Mouse (Mus musculus) heart, embryonic 13.5 days (tissue): ENCODE measurements around the gene Zfp872. TPM values are rescaled to one million over a fixed set of nuclear protein-coding genes. Genes with fewer than 3 reads are reported as not detected.
"Not testable (repeated sequence)": the region's sequence is repeated elsewhere in the genome, so short reads cannot be mapped to it uniquely, and the experiment has no call there.

Experiments
- ATAC-seq: fragments of 200-750 bp; cut with Nextera tagmentation; 2 replicates; pipeline ENCODE4 v1.8.0; 2017; ENCODE audit warnings: moderate TSS enrichment; ENCODE audit not compliant: insufficient number of reproducible peaks, low FRiP score, low TSS enrichment; ENCODE audit errors: extremely low read depth
- H3K27ac ChIP-seq: fragments of 300-500 bp; sonication (generic); replicated peaks from 2 replicates; pipeline ENCODE4 v1.5.1; 2015; ENCODE audit warnings: moderate library complexity, mild to moderate bottlenecking, inconsistent platforms
- H3K27me3 ChIP-seq: fragments of 300-500 bp; sonication (generic); replicated peaks from 2 replicates; pipeline ENCODE4 v1.6.1; 2015; ENCODE audit warnings: mild to moderate bottlenecking, inconsistent platforms
- H3K36me3 ChIP-seq: fragments of 300-500 bp; sonication (generic); 2 replicates; pipeline ENCODE4 v1.6.1; 2015; ENCODE audit warnings: mild to moderate bottlenecking, inconsistent platforms
- H3K4me1 ChIP-seq: fragments of 300-500 bp; sonication (generic); 2 replicates; pipeline ENCODE4 v1.6.1; 2015; ENCODE audit warnings: inconsistent platforms
- H3K4me2 ChIP-seq: fragments of 300-500 bp; sonication (generic); 2 replicates; pipeline ENCODE4 v1.6.1; 2015; ENCODE audit warnings: inconsistent platforms, mild to moderate bottlenecking, moderate library complexity
- H3K4me3 ChIP-seq: fragments of 300-500 bp; sonication (generic); 2 replicates; pipeline ENCODE4 v1.5.1; 2015; ENCODE audit warnings: moderate library complexity, mild to moderate bottlenecking, inconsistent platforms
- H3K9ac ChIP-seq: fragments of 300-500 bp; sonication (generic); 2 replicates; pipeline ENCODE4 v1.6.1; 2015; ENCODE audit warnings: inconsistent platforms, mild to moderate bottlenecking, moderate library complexity
- H3K9me3 ChIP-seq: fragments of 300-500 bp; sonication (generic); 2 replicates; pipeline ENCODE4 v1.6.1; 2016; ENCODE audit warnings: inconsistent platforms
- WGBS: fragments of 180-500 bp; shearing (Covaris S2); methylation state at CpG from one replicate; pipeline ENCODE4 v1.1.7; 2015; ENCODE audit warnings: mixed read lengths; 5-methylcytosine and 5-hydroxymethylcytosine counted together
- polyA plus RNA-seq: library from polyadenylated mRNA; unstranded; fragments of >200 nt; fragmentation: Nextera tagmentation; extraction: Ambion mirVana; gene quantifications from 2 replicates; pipeline ENCODE4 v1.2.1, GENCODE M21; 2015

Gene Zfp872
- polyA plus RNA-seq, 1 experiment from 2014 or later = 0.08 TPM

DNA sequence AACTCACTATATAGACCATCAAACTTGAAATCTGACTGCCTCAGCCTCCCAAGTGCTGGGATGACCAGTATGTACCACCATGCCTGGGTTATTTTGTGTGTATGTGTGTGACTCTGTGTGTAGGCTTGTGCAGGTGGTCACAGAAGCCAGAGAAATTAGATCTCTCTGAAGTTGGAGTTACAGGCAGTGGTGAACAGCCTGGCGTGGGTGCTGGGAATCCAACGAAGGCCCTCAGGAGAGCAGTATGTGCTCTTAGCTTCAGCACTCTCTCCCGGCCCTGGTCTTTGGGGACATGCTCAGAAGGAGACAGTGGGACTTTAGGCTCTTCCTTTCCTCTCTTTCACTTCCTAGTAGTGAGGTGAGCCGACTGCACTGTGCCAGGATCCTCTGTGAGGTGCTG, 15.6 kb upstream of the Zfp872 start:
- no peak overlapping the region for H3K4me2 ChIP-seq
- no peak overlapping the region for H3K9ac ChIP-seq
- H3K27me3 ChIP-seq = no peaks in the 10 kb centered on the region
- H3K4me3 ChIP-seq = no peak overlapping the region
- no peak for ATAC-seq
- peaks cover 9% of the 10 kb centered on the region for H3K9me3 ChIP-seq
- 77% methylated on average over 4 of the region's 4 CpGs for WGBS
- no peaks in the 10 kb centered on the region for H3K36me3 ChIP-seq
- H3K27ac ChIP-seq = no peak overlapping the region
- H3K4me1 ChIP-seq = no peaks in the 10 kb centered on the region

DNA sequence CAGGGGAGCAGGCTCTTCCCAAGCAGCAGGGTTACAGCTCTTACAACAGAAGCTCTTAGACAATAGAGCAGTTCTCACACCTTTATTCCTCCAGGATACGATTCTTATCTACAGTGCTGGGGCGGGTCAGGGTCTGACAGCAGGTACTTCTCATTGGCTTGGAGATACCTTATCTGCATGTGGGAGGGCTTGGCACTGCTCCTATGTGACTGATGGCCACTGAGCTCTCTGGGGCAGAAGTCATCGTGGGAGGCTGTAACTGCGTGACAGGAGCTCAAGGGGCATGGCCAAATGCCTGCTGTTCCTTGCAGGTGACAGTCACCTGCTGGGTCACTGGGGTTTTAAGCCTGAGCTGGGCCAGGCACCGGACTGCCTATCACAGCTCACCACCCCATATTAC, 8.5 kb downstream of the Zfp872 start:
- Histone ChIP-seq H3K9me3 (peaks cover 36% of the 10 kb centered on the region), H3K27ac (no peak overlapping the region), H3K9ac (no peak overlapping the region), H3K4me1 (no peaks in the 10 kb centered on the region), H3K4me2 (no peak overlapping the region), H3K27me3 (no peaks in the 10 kb centered on the region), H3K4me3 (no peak overlapping the region), H3K36me3 (no peaks in the 10 kb centered on the region)
- ATAC-seq = no peak
- 27% methylated on average over 5 of the region's 5 CpGs for WGBS

DNA sequence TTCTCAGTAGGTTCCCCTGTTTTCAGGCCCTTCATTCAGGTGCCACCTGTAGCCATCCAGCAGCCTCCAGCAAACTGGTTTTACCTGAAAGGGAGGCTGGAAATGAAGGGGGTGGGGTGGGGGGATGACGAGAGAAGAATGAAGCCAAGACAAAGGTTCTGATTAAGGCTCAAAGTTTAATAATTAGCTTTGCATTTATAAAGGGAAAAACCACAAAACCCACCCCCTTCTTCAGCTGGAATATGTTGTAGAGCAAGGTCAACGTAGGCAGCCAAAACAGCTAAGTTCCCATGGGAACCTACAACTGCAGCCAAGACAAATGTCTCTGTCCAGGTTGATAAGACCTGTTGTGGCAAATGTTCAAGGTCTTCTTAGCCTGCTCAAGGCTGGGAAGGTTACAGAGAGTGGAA, 25.9 kb downstream of the Zfp872 start:
- Histone ChIP-seq H3K9ac (no peak overlapping the region), H3K4me2 (no peak overlapping the region), H3K4me1 (0 out of 2 replicates have a peak, but pooled peaks cover 4% of the 10 kb centered on the region), H3K27ac (no peak overlapping the region), H3K36me3 (no peaks in the 10 kb centered on the region), H3K4me3 (no peak overlapping the region), H3K9me3 (no peaks in the 10 kb centered on the region), H3K27me3 (no peaks in the 10 kb centered on the region)
- no peak for ATAC-seq
- 56% methylated on average over 2 of the region's 2 CpGs for WGBS

DNA sequence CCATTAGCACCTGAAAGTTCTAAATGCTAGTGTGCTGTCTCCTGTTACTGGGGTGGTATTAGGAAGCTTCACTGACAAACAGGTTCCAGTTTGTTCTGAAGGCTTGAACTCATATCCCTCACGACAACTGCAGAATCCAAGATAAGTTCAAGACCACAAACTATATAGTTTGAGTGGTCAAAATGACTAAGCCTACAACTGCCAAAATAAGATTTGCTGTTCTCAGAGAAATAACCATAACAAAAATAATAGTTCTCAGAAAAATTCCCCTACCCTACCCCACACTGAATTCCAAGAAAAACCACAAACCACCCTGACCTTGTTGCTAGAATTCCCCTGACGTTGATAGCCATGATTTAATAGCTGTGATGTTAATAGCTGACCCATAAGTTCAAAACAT, 26.7 kb downstream of the Zfp872 start:
- WGBS = 71% methylated on average over 2 of the region's 2 CpGs
- H3K27ac ChIP-seq = no peak overlapping the region
- no peak for ATAC-seq

DNA sequence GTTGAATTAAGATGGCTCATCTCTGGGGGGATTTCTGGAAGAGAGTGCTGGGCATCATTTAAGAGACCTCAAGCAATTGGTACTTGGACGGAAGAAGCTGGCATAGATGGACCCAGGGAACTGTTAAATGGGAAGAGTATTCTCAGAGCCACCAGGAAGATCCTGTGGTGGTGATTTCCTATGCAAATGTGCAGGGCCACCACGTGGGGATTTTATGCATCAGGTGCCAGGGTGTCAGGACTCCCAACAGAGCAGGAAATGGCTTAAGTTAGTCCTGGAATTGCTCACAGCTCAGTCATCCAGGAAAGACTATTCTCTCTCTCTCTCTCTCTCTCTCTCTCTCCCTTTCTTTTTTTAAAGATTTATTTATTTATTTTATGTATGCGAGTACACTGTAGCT, 28.8 kb downstream of the Zfp872 start:
- H3K9me3 ChIP-seq = no peaks in the 10 kb centered on the region
- 0 out of 2 replicates have a peak, but pooled peaks cover 4% of the 10 kb centered on the region for H3K4me1 ChIP-seq
- no peaks in the 10 kb centered on the region for H3K27me3 ChIP-seq
- no peak overlapping the region for H3K4me2 ChIP-seq
- no peak overlapping the region for H3K27ac ChIP-seq
- H3K9ac ChIP-seq = no peak overlapping the region
- H3K36me3 ChIP-seq = no peaks in the 10 kb centered on the region
- no peak overlapping the region for H3K4me3 ChIP-seq
- 50% methylated on average over 3 of the region's 3 CpGs for WGBS
- no peak for ATAC-seq

More for the DNA sequence above, 26.7 kb downstream of the Zfp872 start:
- H3K9me3 ChIP-seq = no peaks in the 10 kb centered on the region
- no peaks in the 10 kb centered on the region for H3K27me3 ChIP-seq
- no peak overlapping the region for H3K4me2 ChIP-seq
- H3K4me1 ChIP-seq = 0 out of 2 replicates have a peak, but pooled peaks cover 4% of the 10 kb centered on the region
- H3K4me3 ChIP-seq = no peak overlapping the region
- no peaks in the 10 kb centered on the region for H3K36me3 ChIP-seq
- no peak overlapping the region for H3K9ac ChIP-seq

DNA sequence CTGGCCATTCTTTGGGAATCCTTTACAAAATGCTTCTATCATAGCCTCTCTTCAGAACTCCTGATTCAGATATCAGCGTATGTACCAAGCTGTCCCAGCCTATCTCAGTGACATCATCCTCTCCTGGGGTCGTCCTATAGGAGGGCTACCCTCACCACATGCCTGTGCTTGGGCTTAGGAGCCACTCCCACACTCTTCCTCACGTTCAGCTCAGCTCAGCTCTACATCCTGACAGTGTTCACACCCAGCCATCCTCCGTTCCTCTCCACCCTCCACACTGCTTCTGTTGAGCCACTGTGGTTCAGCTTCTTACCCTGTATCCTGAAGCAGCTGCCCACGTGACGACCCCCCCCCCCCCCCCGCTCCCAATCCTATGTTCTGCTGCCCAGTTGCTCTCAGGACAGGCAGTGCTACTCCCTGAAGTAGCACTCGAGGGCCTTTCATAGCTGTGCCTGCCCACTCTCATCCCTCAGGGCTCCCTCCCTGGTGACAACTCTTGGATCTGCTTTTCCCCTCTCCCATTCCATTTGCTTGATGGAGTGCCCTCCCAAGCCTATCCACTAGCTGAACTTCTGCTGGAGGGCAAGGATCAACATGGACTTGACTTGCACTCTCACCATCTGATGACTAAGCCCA, 30.1 kb downstream of the Zfp872 start:
- 28% methylated on average over 5 of the region's 8 CpGs for WGBS
- Histone ChIP-seq H3K4me1 (0 out of 2 replicates have a peak, but pooled peaks cover 4% of the 10 kb centered on the region), H3K36me3 (no peaks in the 10 kb centered on the region), H3K27me3 (no peaks in the 10 kb centered on the region), H3K4me3 (no peak overlapping the region), H3K9ac (no peak overlapping the region), H3K9me3 (no peaks in the 10 kb centered on the region), H3K27ac (no peak overlapping the region), H3K4me2 (no peak overlapping the region)
- ATAC-seq = no peak

DNA sequence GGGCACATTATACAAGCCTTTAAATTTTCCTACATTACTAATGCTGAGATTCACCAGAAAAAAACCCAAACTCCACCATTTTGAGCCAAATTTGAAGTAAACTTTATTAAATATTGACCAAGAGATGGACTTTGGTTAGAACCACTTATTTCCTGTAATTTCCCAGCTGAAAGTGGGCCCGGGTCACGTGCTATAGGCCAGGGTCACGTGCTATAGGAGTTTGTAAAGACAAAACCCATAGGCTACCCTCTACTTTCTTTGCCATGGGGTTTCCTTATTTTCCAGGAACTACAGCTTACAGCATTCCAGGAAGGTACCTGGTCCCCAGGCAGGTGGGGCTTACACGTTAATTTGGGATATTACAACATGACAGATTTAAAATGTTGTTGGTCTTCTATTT, 36.2 kb downstream of the Zfp872 start:
- ATAC-seq = no peak
- H3K27me3 ChIP-seq = no peaks in the 10 kb centered on the region

DNA sequence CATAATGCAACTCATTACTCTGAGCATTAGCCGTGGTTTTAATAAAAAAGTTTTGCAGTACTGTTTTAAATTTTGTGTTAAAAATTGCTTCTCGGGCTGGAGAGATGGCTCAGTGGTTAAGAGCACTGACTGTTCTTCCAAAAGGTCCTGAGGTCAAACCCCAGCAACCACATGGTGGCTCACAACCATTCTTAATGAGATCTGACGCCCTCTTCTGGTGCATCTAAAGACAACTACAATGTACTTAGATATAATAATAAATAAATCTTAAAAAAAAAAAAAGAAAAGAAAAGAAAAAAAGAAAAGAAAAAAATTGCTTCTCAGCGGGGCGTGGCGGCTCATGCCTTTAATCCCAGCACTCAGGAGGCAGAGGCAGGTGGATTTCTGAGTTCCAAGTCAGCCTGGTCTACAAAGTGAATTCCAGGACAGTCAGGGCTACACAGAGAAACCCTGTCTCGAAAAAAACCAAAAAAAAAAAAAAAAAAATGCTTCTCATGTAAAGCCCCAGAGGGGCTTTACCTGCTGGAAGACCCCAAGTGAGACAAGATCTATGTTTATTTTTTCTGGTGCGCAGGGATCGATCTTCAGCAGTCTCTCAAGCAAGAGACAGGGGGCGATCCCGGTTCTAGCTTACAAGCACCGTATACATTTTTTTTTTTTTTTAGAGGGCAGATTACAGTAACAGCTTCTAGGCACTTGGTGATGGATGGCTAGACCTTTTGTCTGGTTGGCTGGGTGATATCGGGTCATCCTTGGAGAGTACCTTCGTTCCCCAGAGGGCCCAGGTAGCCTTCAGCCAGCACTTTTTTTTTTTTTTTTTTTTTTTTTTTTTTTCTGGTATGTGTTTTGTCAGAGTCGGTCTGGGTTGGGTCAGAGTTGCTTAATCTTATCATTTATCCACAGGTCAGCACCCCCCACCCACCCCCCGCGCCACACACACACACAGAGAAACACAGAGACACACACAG, 36.9 kb downstream of the Zfp872 start:
- ATAC-seq = 0 out of 2 replicates have a peak, but pooled peaks have one; percentile 1
- peak overlapping the region; percentile 96 for H3K27ac ChIP-seq
- H3K9me3 ChIP-seq = peaks cover 5% of the 10 kb centered on the region; the same call in 1 of the 2 replicates
- WGBS = 19% methylated on average over 17 of the region's 17 CpGs
- H3K4me1 ChIP-seq = peaks cover 11% of the 10 kb centered on the region
- peak overlapping the region; percentile 93 for H3K9ac ChIP-seq
- H3K36me3 ChIP-seq = peaks cover 13% of the 10 kb centered on the region
- peak overlapping the region; percentile 83 for H3K4me3 ChIP-seq
- no peaks in the 10 kb centered on the region for H3K27me3 ChIP-seq
- peak overlapping the region; percentile 84 for H3K4me2 ChIP-seq

More for the DNA sequence above, 36.2 kb downstream of the Zfp872 start:
- 93% methylated on average over 4 of the region's 4 CpGs for WGBS
- Histone ChIP-seq H3K27ac (no peak overlapping the region), H3K4me1 (peaks cover 11% of the 10 kb centered on the region), H3K4me3 (no peak overlapping the region), H3K36me3 (peaks cover 12% of the 10 kb centered on the region), H3K9ac (no peak overlapping the region), H3K9me3 (peaks cover 5% of the 10 kb centered on the region; the same call in 1 of the 2 replicates), H3K4me2 (no peak overlapping the region)

DNA sequence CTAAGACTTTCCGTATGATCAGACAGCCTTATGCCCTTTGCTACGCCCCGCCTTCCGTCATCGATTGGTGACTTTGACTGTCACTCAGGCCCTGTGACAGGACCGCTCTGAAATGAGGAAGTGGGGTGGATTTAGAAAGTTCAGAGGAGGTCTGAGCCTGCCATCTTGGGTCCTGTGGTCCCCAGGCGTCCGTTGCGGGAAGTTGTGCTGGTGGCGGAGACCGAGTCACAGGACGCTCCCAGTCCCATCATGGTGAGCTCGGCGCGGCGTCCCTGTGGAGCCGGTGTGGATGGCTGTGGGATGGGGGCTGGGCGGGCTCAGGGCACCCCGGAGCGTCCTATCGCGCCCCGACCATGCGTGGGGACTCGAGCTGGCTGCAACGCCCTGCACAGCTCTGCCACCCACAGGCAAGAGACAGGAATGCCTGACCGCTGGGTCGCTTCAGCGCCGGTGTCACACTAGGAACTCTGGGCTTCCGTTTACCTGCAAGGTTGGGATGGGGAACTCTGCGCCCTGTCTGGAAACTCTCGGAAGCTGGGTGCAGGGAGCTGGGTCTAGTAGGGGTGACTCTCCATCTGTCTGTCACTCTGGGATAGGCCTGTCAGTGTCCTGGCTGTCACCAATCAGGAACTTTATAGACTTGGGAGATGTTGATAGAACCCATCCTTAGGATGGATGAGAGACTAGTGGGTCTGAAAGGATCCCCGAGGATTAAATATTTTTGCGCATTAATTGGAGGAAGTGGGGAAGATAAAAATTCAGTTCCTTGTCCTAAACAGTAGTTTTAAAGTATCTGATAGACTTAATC, 37.9 kb downstream of the Zfp872 start, which contains the start of gene Zfp809:
Gene Zfp809 (plus strand): TSS at position 134 of the 808 bp plus-strand sequence.
- H3K4me2 ChIP-seq = peak within 1 kb of the TSS; percentile 84
- peaks cover 11% of the 10 kb centered on the region for H3K4me1 ChIP-seq
- peak; percentile 95 for ATAC-seq

DNA sequence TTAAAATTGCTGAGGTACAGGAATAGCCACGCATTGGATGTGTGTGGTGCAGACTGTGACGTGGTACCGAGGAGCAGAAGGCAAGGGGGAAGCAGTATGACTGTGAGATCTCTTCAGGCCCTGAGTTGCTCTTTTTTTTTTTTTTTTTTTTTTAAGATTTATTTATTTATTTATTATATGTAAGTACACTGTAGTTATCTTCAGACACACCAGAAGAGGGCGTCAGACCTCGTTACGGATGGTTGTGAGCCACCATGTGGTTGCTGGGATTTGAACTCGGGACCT, 38.4 kb downstream of the Zfp872 start:
- not testable (repeated sequence) for ATAC-seq, H3K27me3 ChIP-seq, H3K9me3 ChIP-seq
- peaks cover 13% of the 10 kb centered on the region for H3K36me3 ChIP-seq
- 52% methylated on average over 7 of the region's 7 CpGs for WGBS
- peak overlapping the region; percentile 96 for H3K27ac ChIP-seq
- H3K4me1 ChIP-seq = peaks cover 13% of the 10 kb centered on the region
- peak overlapping the region; percentile 84 for H3K4me2 ChIP-seq
- H3K4me3 ChIP-seq = peak overlapping the region; percentile 83
- H3K9ac ChIP-seq = peak overlapping the region; percentile 93

More for the DNA sequence above, 37.9 kb downstream of the Zfp872 start, which contains the start of gene Zfp809:
- no peaks in the 10 kb centered on the region for H3K27me3 ChIP-seq
- WGBS = 1% methylated on average over 35 of the region's 35 CpGs
- peak within 1 kb of the TSS; percentile 93 for H3K9ac ChIP-seq
- peak within 1 kb of the TSS; percentile 83 for H3K4me3 ChIP-seq
- H3K36me3 ChIP-seq = peaks cover 13% of the 10 kb centered on the region
- H3K9me3 ChIP-seq = peaks cover 5% of the 10 kb centered on the region; the same call in 1 of the 2 replicates
- H3K27ac ChIP-seq = peak within 1 kb of the TSS; percentile 96

DNA sequence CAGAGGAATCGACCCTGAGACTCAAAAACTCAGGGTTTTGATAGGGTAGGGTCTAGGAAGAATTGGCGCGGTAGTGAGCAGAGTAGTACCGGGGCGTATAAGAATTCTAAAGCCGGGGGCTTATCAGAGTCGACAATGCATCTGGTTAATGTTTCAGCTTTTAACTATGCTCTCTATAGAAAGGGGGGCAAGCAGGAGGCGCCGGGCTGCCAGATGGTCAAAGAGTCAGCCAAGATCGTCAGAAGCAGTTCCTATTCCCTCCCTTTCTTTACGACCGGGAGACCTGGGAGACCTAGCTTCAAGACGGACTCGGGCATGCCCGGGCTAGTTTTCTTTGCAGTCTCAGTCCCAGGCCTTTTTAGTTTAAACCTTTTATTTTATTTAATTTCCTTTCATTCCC, 39.0 kb downstream of the Zfp872 start:
- Histone ChIP-seq H3K4me1 (peaks cover 18% of the 10 kb centered on the region), H3K4me3 (peak overlapping the region; percentile 83), H3K9me3 (peaks cover 5% of the 10 kb centered on the region; the same call in 1 of the 2 replicates), H3K27ac (peak overlapping the region; percentile 96), H3K36me3 (peaks cover 13% of the 10 kb centered on the region), H3K9ac (no peak overlapping the region), H3K27me3 (no peaks in the 10 kb centered on the region), H3K4me2 (peak overlapping the region; percentile 84)
- ATAC-seq = no peak
- 67% methylated on average over 15 of the region's 15 CpGs for WGBS
